8 mouse cellular contexts compared by ENCODE assay signal in the genomic region with DNA sequence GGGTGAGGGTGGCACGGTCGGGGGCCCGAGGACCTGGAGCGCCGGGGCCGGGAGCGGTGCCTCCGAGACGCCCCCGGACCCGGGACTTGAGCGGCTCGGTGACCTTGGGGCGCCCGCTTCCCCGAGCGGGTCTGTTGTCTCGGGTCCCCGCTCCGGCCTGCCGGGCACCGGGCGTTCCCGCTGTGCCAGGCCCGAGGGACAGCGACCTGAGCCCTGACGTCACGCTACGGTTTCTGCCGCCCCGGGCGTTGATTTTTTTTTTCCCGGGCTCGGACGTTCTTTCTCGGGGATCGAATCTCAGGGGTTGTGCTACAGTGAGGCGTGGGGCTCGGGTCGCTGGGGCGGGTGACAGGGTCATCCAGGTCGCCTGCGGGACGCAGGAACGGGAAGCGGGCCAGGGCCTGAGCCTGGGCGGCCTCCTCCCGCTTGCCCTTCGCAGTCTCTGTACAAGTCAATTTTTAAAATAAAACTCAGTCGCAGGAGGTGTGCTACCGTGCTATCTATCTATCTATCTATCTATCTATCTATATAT. TPM values are rescaled to one million over a fixed set of nuclear protein-coding genes. Genes with fewer than 3 reads are reported as not detected.
DNase-seq lines count a peak whose midpoint lies in the region; ATAC-seq lines count a peak whose summit lies in the region.

A gene (minus strand): TSS at position 200 of the 532 bp plus-strand sequence.

- peak; percentile 52 for DNase-seq in right cerebral cortex, postnatal 14 days
- no peak for DNase-seq in right cerebral cortex, postnatal 25 days
- peak; percentile 14 for DNase-seq in c-Kit-positive CD71-positive TER-119-negative erythroid progenitor cells, embryonic 14.5 days (ENCODE audit: low read depth)
- no peak for DNase-seq in gonadal fat pad, adult 2 months (ENCODE audit: low read depth)
- no peak for DNase-seq in natural killer cell, adult 2 months (ENCODE audit: low spot score in 2 of 2)
- DNase-seq in spleen, adult 12 weeks (ENCODE audit: low spot score) = no peak

- H3K4me3 ChIP-seq in kidney, embryonic 16.5 days (ENCODE audit: low read length) = peak within 1 kb of the TSS; percentile 95

- H3K36me3 ChIP-seq in kidney, embryonic 16.5 days (ENCODE audit: insufficient read depth, low read length) = peaks cover 35% of the 10 kb centered on the region

- peak within 1 kb of the TSS; percentile 90 for H3K27ac ChIP-seq in kidney, embryonic 16.5 days (ENCODE audit: low read length)

- no peaks in the 10 kb centered on the region for H3K27me3 ChIP-seq in kidney, embryonic 16.5 days (ENCODE audit: insufficient read depth, low read length)

- ATAC-seq in kidney, embryonic 16.5 days (ENCODE audit: low FRiP score, low TSS enrichment) = peak; percentile 47; the same call in 1 of the 2 replicates
- ATAC-seq in megakaryocyte, adult 5-6 weeks (ENCODE audit: poor library complexity, severe bottlenecking) = peak; percentile 9

- under 1% methylated on average over 51 of the region's 51 CpGs for WGBS in kidney, embryonic 16.5 days

- H3K9ac ChIP-seq in kidney, embryonic 16.5 days (replicated peaks; ENCODE audit: low read length) = peak within 1 kb of the TSS; percentile 95

- no peaks in the 10 kb centered on the region for H3K9me3 ChIP-seq in kidney, embryonic 16.5 days (ENCODE audit: low read length)

- H3K4me1 ChIP-seq in kidney, embryonic 16.5 days (ENCODE audit: insufficient read depth, low read length) = peaks cover 35% of the 10 kb centered on the region

- H3K4me2 ChIP-seq in kidney, embryonic 16.5 days (replicated peaks; ENCODE audit: low read depth, low read length) = peak within 1 kb of the TSS; percentile 77

RNA-seq across cellular contexts. Expression of the gene that starts here (rescaled TPM):
- polyA plus RNA-seq in gonadal fat pad, adult 2 months (2012; rRNA removed) = 79.6 and 121 TPM in 2 replicates
- polyA plus RNA-seq in kidney, embryonic 16.5 days (2015; fragmentation: Nextera tagmentation; extraction: Ambion mirVana) = 253 and 262 TPM in 2 replicates
- 46.7 and 48.7 TPM in 2 replicates for total RNA-seq in megakaryocyte, adult 5-6 weeks (2015)
- total RNA-seq in megakaryocyte, adult 5-6 weeks (2017) = 41.6 and 51.3 TPM in 2 replicates

Comparison
In these comparisons a context has a peak if more than half of its experiments do, and no peak if none do; other contexts are left out.
1. DNase-seq: peak in right cerebral cortex, postnatal 14 days (single experiment) and c-Kit-positive CD71-positive TER-119-negative erythroid progenitor cells, embryonic 14.5 days (single experiment); none in right cerebral cortex, postnatal 25 days (single experiment), gonadal fat pad, adult 2 months (single experiment), natural killer cell, adult 2 months (0 of 2) and spleen, adult 12 weeks (single experiment).